Mouse (Mus musculus) intestine, embryonic 16.5 days (tissue): ENCODE data around the gene Olfr160. TPM values are rescaled to one million over a fixed set of nuclear protein-coding genes. Genes with fewer than 3 reads are reported as not detected.

Experiments used
- ATAC-seq: fragments of 200-750 bp; cut with Nextera tagmentation; 2 replicates; pipeline ENCODE4 v1.8.0; 2017; ENCODE audit warnings: moderate TSS enrichment, moderate library complexity
- H3K27ac ChIP-seq: fragments of 300-500 bp; sonication (generic); 2 replicates; pipeline ENCODE4 v1.5.1; 2014; ENCODE audit warnings: mild to moderate bottlenecking, low read length
- H3K27me3 ChIP-seq: fragments of 300-500 bp; sonication (generic); replicated peaks from 2 replicates; pipeline ENCODE4 v1.6.1; 2014; ENCODE audit warnings: low read length, control low read depth, mixed read lengths; ENCODE audit not compliant: control insufficient read depth, insufficient read depth
- H3K36me3 ChIP-seq: fragments of 300-500 bp; sonication (generic); 2 replicates; pipeline ENCODE4 v1.6.1; 2014; ENCODE audit warnings: low read length, control low read depth; ENCODE audit not compliant: control insufficient read depth, insufficient read depth
- H3K4me1 ChIP-seq: fragments of 300-500 bp; sonication (generic); 2 replicates; pipeline ENCODE4 v1.6.1; 2014; ENCODE audit warnings: low read length, control low read depth, mixed read lengths; ENCODE audit not compliant: control insufficient read depth, insufficient read depth
- H3K4me2 ChIP-seq: fragments of 300-500 bp; sonication (generic); 2 replicates; pipeline ENCODE4 v1.6.1; 2014; ENCODE audit warnings: low read depth, low read length, control low read depth
- H3K4me3 ChIP-seq: fragments of 300-500 bp; sonication (generic); 2 replicates; pipeline ENCODE4 v1.5.1; 2014; ENCODE audit warnings: mild to moderate bottlenecking, low read length
- H3K9ac ChIP-seq: fragments of 300-500 bp; sonication (generic); 2 replicates; pipeline ENCODE4 v1.6.1; 2014; ENCODE audit warnings: low read depth, low read length
- H3K9me3 ChIP-seq: fragments of 300-500 bp; sonication (generic); 2 replicates; pipeline ENCODE4 v1.6.1; 2016; ENCODE audit warnings: low read length, control low read depth; ENCODE audit not compliant: control insufficient read depth
- WGBS: fragments of 180-500 bp; shearing (Covaris S2); extraction: QIAGEN DNeasy Blood & Tissue Kit; methylation state at CpG from one replicate; pipeline ENCODE4 v1.1.7; 2014; 5-methylcytosine and 5-hydroxymethylcytosine counted together
- polyA plus RNA-seq: library from polyadenylated mRNA; unstranded; fragments of >200 nt; fragmentation: Nextera tagmentation; extraction: Ambion mirVana; gene quantifications from 2 replicates; pipeline ENCODE4 v1.2.1, GENCODE M21; 2015

Gene Olfr160
- polyA plus RNA-seq, 1 experiment from 2014 or later, result not detected

DNA sequence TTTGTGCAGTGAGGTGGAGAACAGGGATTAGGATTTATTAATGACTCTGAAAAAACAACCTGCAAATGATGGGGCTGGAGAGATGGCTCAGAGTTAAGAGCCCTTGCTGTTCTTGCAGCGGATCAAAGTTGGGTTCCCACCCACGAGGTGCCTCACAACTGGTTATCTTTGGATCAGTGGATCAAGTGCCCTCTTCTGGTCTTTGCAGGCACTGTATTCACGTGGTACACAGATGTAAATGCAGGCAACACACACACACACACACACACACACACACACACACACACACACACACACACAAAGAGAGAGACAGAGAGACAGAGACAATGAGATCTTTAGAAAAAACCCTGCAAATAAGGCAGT is 28.1 kb downstream of the Olfr160 start:
- Histone ChIP-seq H3K9me3 (no peaks in the 10 kb centered on the region), H3K4me1 (no peaks in the 10 kb centered on the region), H3K36me3 (no peaks in the 10 kb centered on the region), H3K27ac (no peak overlapping the region), H3K9ac (no peak overlapping the region), H3K4me2 (no peak overlapping the region), H3K4me3 (no peak overlapping the region), H3K27me3 (no peaks in the 10 kb centered on the region)
- 52% methylated on average over 3 of the region's 3 CpGs for WGBS
- ATAC-seq, result no peak

DNA sequence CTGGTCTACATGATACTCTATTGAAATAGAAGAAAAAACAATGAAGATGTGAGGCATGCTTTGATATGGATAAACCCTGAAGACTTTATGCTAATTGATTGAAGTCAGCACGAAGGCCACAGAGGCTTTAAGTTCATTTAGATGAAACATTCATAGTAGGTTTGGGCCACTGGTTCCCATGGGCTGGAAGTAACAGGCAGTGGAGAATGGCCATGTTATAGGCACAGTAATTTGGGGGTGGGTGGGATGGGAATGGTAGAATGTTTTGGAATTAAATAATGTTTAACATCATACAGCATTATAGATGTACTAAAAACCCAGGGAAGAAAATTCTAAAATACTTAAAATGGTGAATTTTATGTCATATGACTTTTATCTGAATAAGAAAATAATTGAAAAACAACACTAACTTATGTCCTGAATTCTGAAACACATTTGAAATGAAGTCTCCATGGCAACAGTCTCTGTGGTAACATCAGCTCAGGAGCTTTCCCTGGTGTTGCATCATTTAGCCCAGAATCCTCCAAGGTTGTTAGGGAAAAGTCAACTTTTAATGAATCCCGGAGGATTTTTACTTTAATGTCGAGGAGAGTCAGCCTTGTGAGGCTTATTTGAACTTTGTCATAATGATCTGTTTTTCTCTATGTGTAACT is 28.6 kb downstream of the Olfr160 start:
- Histone ChIP-seq H3K9me3 (no peaks in the 10 kb centered on the region), H3K4me2 (no peak overlapping the region), H3K4me3 (no peak overlapping the region), H3K4me1 (no peaks in the 10 kb centered on the region), H3K27me3 (no peaks in the 10 kb centered on the region), H3K36me3 (no peaks in the 10 kb centered on the region), H3K9ac (no peak overlapping the region), H3K27ac (no peak overlapping the region)
- 80% methylated on average over 3 of the region's 3 CpGs for WGBS
- no peak for ATAC-seq

DNA sequence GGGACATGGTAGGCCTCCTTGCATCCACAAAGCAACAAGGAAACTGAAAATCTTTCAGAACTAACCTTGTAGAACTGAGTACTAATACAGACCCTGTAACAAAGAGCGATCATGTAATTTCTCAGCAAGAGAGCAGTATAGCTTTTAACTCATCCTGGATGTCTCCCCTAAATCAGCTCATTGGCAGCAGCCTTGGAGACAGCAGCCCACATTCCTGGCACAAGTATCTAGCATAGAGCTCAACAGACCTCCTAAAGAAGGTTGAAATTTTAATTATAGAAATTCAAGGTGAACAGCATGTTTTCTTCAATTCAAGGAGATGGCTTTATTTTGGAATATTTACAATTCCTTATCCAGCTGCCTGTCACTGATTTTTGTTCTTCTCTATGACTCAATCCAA is 34.9 kb downstream of the Olfr160 start:
- Histone ChIP-seq H3K27me3 (no peaks in the 10 kb centered on the region), H3K36me3 (no peaks in the 10 kb centered on the region), H3K4me3 (no peak overlapping the region), H3K9me3 (no peaks in the 10 kb centered on the region), H3K27ac (no peak overlapping the region), H3K4me2 (no peak overlapping the region), H3K9ac (no peak overlapping the region), H3K4me1 (no peaks in the 10 kb centered on the region)
- 88% methylated on average over 1 of the region's 1 CpGs for WGBS
- ATAC-seq, result no peak

DNA sequence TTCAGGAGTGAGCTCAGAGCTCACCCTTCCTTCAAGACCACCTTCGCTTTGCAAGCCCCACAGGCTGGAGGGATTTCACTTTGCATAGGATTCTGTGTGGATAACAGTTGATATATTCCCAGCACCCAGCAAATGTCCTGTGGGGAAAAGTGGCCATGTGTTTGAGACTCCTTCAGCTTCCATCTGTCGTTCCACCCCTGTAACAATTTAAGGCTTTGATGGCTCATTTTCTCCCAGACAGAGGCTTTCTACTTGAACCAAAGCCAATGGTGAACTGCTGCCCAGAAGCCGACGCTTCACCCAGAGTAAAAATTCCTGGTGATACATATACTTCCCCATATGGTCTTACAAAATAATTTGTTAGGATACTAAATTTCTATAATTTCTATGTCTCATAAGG is 40.8 kb downstream of the Olfr160 start:
- H3K4me1 ChIP-seq, result no peaks in the 10 kb centered on the region
- H3K27ac ChIP-seq, result no peak overlapping the region
- no peaks in the 10 kb centered on the region for H3K36me3 ChIP-seq
- 79% methylated on average over 4 of the region's 4 CpGs for WGBS
- H3K9me3 ChIP-seq, result no peaks in the 10 kb centered on the region
- no peak overlapping the region for H3K4me2 ChIP-seq
- no peak overlapping the region for H3K9ac ChIP-seq
- no peak for ATAC-seq
- H3K4me3 ChIP-seq, result no peak overlapping the region
- H3K27me3 ChIP-seq, result no peaks in the 10 kb centered on the region

GRCm38 (mm10) chr9:37670261-37670660 is 45.8 kb downstream of the Olfr160 start:
- ATAC-seq, result no peak
- no peaks in the 10 kb centered on the region for H3K4me1 ChIP-seq
- no peaks in the 10 kb centered on the region for H3K27me3 ChIP-seq
- WGBS, result 88% methylated on average over 3 of the region's 3 CpGs
- no peaks in the 10 kb centered on the region for H3K36me3 ChIP-seq
- H3K4me3 ChIP-seq, result no peak overlapping the region
- no peak overlapping the region for H3K4me2 ChIP-seq
- no peaks in the 10 kb centered on the region for H3K9me3 ChIP-seq
- no peak overlapping the region for H3K9ac ChIP-seq
- no peak overlapping the region for H3K27ac ChIP-seq

DNA sequence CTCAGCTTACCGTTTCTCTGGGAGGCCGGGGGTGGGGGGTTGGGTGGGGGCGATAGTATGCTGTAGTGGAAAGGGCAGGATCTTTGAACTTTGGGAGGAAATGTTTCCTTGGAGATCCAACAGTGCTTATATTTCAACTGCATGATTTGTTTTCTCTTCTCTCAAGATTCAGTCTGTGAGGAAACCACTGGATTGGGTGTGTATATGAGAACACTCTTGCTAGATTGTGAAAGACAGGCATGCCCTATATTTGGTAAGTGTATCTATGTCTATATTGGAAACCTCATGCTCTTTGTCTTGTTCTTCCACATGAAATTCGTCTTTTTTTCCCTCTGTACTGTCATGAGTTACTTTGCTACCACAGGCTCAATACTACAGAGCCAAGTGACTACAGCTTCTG is 46.4 kb downstream of the Olfr160 start:
- Histone ChIP-seq H3K36me3 (no peaks in the 10 kb centered on the region), H3K27me3 (no peaks in the 10 kb centered on the region), H3K4me1 (no peaks in the 10 kb centered on the region), H3K4me2 (no peak overlapping the region), H3K4me3 (no peak overlapping the region), H3K27ac (no peak overlapping the region), H3K9ac (no peak overlapping the region), H3K9me3 (no peaks in the 10 kb centered on the region)
- ATAC-seq, result no peak
- WGBS, result 49% methylated on average over 4 of the region's 4 CpGs

DNA sequence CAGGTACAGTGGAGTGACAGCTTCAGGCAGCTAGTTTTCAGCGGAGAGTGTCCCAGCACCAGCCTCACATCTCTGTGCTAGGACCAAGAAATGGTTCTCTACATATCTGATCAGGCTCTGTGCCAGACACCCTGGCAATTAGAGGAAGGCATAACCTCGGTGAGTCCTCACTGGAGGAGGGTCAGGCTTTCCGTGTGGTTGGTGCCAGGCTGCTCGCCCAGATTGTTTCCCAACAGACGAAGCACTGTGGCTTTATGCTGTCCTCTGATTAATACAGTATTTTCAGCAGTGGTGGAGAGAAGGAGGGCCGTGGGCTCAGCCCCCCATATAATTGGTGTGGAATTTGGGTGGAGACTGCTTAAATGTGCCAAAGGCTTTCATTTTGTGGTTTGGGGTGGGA is 46.9 kb downstream of the Olfr160 start, which contains the start of gene Panx3:
Panx3 (minus strand) TSS at position 121 of the 400 bp plus-strand sequence.
- WGBS, result 69% methylated on average over 6 of the region's 6 CpGs
- H3K27ac ChIP-seq, result no peak within 1 kb of the TSS
- no peak for ATAC-seq

DNA sequence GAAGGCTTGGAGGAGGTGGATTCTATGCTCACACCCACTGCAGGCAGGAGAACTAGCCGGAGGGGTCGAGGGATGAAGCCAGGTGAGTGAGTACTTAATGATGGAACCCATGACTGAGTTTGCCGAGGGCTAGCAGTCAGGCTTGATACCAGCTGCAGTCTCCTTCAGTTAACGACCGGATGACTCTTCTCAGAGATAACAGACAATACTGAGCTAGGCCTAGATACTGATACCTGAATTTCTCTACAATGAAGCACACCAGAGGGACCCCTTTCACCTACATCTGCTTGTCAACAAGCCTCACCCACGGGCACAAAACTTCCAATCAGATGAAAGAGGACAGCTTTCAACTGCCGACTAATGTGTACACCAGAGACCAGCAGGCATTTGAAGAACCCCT is 50.0 kb downstream of the Olfr160 start:
- Histone ChIP-seq H3K9ac (no peak overlapping the region), H3K4me2 (no peak overlapping the region), H3K27me3 (no peaks in the 10 kb centered on the region), H3K27ac (no peak overlapping the region), H3K4me3 (no peak overlapping the region), H3K36me3 (no peaks in the 10 kb centered on the region), H3K4me1 (no peaks in the 10 kb centered on the region), H3K9me3 (no peaks in the 10 kb centered on the region)
- 70% methylated on average over 7 of the region's 7 CpGs for WGBS
- no peak for ATAC-seq

More for the DNA sequence above, 46.9 kb downstream of the Olfr160 start, which contains the start of gene Panx3:
- H3K4me3 ChIP-seq, result no peak within 1 kb of the TSS
- no peaks in the 10 kb centered on the region for H3K27me3 ChIP-seq
- H3K36me3 ChIP-seq, result no peaks in the 10 kb centered on the region
- H3K4me1 ChIP-seq, result no peaks in the 10 kb centered on the region
- no peaks in the 10 kb centered on the region for H3K9me3 ChIP-seq
- H3K9ac ChIP-seq, result no peak within 1 kb of the TSS
- no peak within 1 kb of the TSS for H3K4me2 ChIP-seq

DNA sequence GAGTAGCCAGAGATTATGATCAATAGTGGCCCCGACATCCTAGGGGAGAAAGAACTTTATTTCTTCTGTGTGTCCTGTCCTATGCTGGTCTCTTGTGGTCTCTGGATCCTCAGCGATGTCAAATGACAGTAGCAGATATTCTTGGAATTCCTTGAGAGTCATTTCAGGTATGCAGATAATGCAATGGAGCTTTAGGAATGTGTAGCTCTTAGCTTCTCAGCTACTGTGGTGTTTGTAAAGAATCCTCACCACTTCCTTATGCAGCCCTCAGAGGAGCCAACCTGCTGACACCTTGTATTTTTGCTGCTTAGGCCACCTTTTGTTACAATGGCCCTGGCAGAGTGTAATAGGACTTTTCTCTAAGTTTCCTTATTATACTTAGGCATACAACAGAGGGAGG is 51.4 kb downstream of the Olfr160 start:
- Histone ChIP-seq H3K27me3 (no peaks in the 10 kb centered on the region), H3K4me2 (no peak overlapping the region), H3K27ac (no peak overlapping the region), H3K4me3 (no peak overlapping the region), H3K9ac (no peak overlapping the region), H3K9me3 (no peaks in the 10 kb centered on the region), H3K4me1 (no peaks in the 10 kb centered on the region), H3K36me3 (no peaks in the 10 kb centered on the region)
- 70% methylated on average over 2 of the region's 2 CpGs for WGBS
- no peak for ATAC-seq

DNA sequence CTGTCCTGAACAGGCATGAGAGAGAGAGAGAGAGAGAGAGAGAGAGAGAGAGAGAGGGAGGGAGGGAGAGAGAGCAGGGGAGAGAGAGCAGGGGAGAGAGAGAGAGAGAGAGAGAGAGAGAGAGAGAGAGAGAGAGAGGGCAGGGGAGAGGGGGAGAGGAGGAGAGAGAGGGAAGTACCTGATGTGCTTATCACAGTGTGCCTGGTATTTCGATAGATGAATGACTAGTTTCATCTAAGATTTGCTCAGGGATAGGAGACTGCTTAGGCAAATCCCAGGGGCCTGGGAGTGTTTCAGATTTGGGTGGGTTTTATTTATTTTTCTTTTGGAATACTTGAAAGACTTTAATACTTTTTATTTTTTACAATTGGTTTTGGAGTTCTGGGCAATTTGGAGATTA is 52.8 kb downstream of the Olfr160 start:
- 69% methylated on average over 1 of the region's 1 CpGs for WGBS
- no peak overlapping the region for H3K9ac ChIP-seq
- no peaks in the 10 kb centered on the region for H3K36me3 ChIP-seq

More for the DNA sequence above, 52.8 kb downstream of the Olfr160 start:
- H3K4me1 ChIP-seq, result no peaks in the 10 kb centered on the region
- no peaks in the 10 kb centered on the region for H3K9me3 ChIP-seq
- H3K27ac ChIP-seq, result no peak overlapping the region
- ATAC-seq, result no peak
- H3K27me3 ChIP-seq, result no peaks in the 10 kb centered on the region
- H3K4me3 ChIP-seq, result no peak overlapping the region
- no peak overlapping the region for H3K4me2 ChIP-seq
